Mouse (Mus musculus) C2C12 (cell line): ENCODE measurements around the gene Errfi1.

Source experiments
- CTCF ChIP-seq: IDR thresholded peaks from one replicate; pipeline ENCODE4 v1.5.1; 2011; ENCODE audit not compliant: control insufficient read depth, insufficient read depth, insufficient read length
- MAX ChIP-seq: IDR thresholded peaks from one replicate; pipeline ENCODE4 v1.6.1; 2011; ENCODE audit warnings: mild to moderate bottlenecking, control low read depth
- USF1 ChIP-seq: IDR thresholded peaks from one replicate; pipeline ENCODE4 v1.6.1; 2011; ENCODE audit warnings: low read depth, mild to moderate bottlenecking, control low read depth, moderate library complexity

DNA sequence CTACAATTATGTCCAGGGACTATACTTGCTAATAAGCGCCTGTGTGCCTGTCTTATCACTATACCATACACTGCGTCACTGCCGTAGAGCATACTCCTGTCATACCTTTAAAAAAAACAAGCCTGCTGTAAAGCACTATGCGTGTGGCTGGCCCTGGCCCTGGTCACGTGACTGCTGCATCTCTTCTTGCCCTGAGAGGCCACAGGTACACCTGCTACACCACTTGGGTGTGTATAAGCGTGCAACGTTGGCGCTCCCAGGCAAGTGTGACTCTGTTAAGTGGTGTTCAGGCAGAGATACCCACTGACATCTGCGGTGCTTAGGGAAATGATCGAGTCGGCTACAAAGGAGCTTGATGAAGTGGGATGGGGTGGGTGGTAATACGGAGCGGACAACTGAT is 17.5 kb upstream of the Errfi1 start:
- TF ChIP-seq USF1 = no peak
- TF ChIP-seq MAX = no peak
- TF ChIP-seq CTCF = no peak
